In the genomic region with DNA sequence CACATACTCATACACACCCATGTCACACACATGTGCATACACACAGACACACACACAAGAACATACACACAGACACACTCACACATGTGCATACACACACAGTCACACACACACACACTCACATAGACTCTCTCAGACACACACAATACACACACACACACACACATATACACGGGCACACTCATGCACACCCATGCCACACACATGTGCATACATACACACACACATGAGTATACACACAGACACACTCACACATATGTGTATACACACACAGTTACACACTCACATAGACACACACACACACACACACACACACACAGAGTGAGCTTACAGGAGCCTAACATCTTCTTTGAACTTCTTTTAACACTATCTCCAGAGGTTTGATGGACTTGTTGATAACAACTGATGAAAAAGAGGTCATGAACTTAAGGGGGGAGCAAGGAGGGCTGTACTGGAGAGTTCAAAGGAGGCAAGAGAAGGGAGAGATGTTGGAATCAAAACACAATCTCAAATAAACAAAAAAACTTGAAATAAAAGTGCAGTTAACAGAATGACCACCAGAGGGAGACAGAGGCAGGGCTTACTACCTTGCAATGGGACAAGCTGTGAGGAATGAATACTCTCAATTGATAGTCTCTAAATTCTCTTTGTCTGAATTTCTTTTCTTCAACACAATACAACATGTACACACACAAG, we compare ENCODE assay signal across 9 mouse cellular contexts. TPM values are rescaled to one million over a fixed set of nuclear protein-coding genes. Genes with fewer than 3 reads are reported as not detected.
DNase-seq lines count a peak whose midpoint lies in the region; ATAC-seq and TF ChIP-seq lines count a peak whose summit lies in the region.
"Had no signal": no experiment of that assay in that cellular context is flagged by ENCODE, and none has a peak within 500 bp of the region (broad histone marks: within the 10 kb centered on the region; RNA-seq: fewer than 3 reads in every experiment).

No protein-coding gene starts in this region.

- H3K4me1 ChIP-seq in hindbrain, embryonic 11.5 days (replicated peaks; ENCODE audit: control insufficient read depth, insufficient read depth, low read length), result no peaks in the 10 kb centered on the region
- H3K4me1 ChIP-seq in hindbrain, embryonic 10.5 days (replicated peaks), result no peaks in the 10 kb centered on the region
- no peaks in the 10 kb centered on the region for H3K4me1 ChIP-seq in hindbrain, embryonic 14.5 days (replicated peaks; ENCODE audit: control insufficient read depth, insufficient read depth, low read length)
- H3K4me1 ChIP-seq: lung, embryonic 15.5 days had no signal

- H3K36me3 ChIP-seq in hindbrain, embryonic 11.5 days (ENCODE audit: control insufficient read depth, insufficient read depth, low read length), result no peaks in the 10 kb centered on the region
- no peaks in the 10 kb centered on the region for H3K36me3 ChIP-seq in hindbrain, embryonic 10.5 days
- no peaks in the 10 kb centered on the region for H3K36me3 ChIP-seq in hindbrain, embryonic 14.5 days (replicated peaks; ENCODE audit: control insufficient read depth, insufficient read depth)
- H3K36me3 ChIP-seq: lung, embryonic 15.5 days had no signal

- no peak for TF ChIP-seq POLR2A in brain, embryonic 14.5 days (IDR thresholded peaks at IDR 0.05; ENCODE audit: borderline replicate concordance, extremely low read depth, insufficient read depth, insufficient read length, poor library complexity, severe bottlenecking)

- no peaks in the 10 kb centered on the region for H3K27me3 ChIP-seq in hindbrain, embryonic 11.5 days (ENCODE audit: control insufficient read depth, insufficient read depth, low read length)
- H3K27me3 ChIP-seq in hindbrain, embryonic 10.5 days (ENCODE audit: insufficient read depth, poor library complexity, severe bottlenecking), result no peaks in the 10 kb centered on the region
- no peaks in the 10 kb centered on the region for H3K27me3 ChIP-seq in hindbrain, embryonic 14.5 days (ENCODE audit: control insufficient read depth, insufficient read depth, low read length)
- H3K27me3 ChIP-seq: lung, embryonic 15.5 days had no signal

- H3K27ac ChIP-seq in hindbrain, embryonic 11.5 days (ENCODE audit: low read depth, low read length), result no peak overlapping the region
- H3K27ac ChIP-seq in hindbrain, embryonic 10.5 days, result no peak overlapping the region
- H3K27ac ChIP-seq in hindbrain, embryonic 14.5 days, result no peak overlapping the region
- H3K27ac ChIP-seq: lung, embryonic 15.5 days had no signal

- peak; percentile 61 for ATAC-seq in hindbrain, embryonic 11.5 days (ENCODE audit: low FRiP score)
- peak; percentile 67 for ATAC-seq in CD4-positive, CD25-positive, alpha-beta regulatory T cell, adult 4 months
- ATAC-seq in hindbrain, embryonic 14.5 days (ENCODE audit: low FRiP score), result peak; percentile 68; the same call in 1 of the 2 replicates
- ATAC-seq in megakaryocyte-erythroid progenitor cell, adult 5-6 weeks (replicated peaks; ENCODE audit: low FRiP score, low TSS enrichment, poor library complexity, severe bottlenecking), result peak; percentile 53

- no peak overlapping the region for H3K9ac ChIP-seq in hindbrain, embryonic 11.5 days (ENCODE audit: low read depth, low read length)
- no peak overlapping the region for H3K9ac ChIP-seq in hindbrain, embryonic 14.5 days
- H3K9ac ChIP-seq: lung, embryonic 15.5 days had no signal

- no peak overlapping the region for H3K4me3 ChIP-seq in hindbrain, embryonic 11.5 days (ENCODE audit: low read depth, low read length)
- H3K4me3 ChIP-seq in hindbrain, embryonic 10.5 days, result no peak overlapping the region
- H3K4me3 ChIP-seq in hindbrain, embryonic 14.5 days (replicated peaks; ENCODE audit: low read length), result no peak overlapping the region
- H3K4me3 ChIP-seq: lung, embryonic 15.5 days had no signal

- H3K4me2 ChIP-seq in hindbrain, embryonic 11.5 days (replicated peaks; ENCODE audit: low read depth, low read length), result no peak overlapping the region
- H3K4me2 ChIP-seq in hindbrain, embryonic 14.5 days (replicated peaks), result no peak overlapping the region
- H3K4me2 ChIP-seq: lung, embryonic 15.5 days had no signal

- peak; percentile 77 for DNase-seq in hindbrain, embryonic 11.5 days (ENCODE audit: low spot score)
- no peak for DNase-seq in hindbrain, embryonic 10.5 days (ENCODE audit: low spot score)
- DNase-seq in brain, embryonic 14.5 days (ENCODE audit: low read depth), result peak; percentile 77
- peak; percentile 87 for DNase-seq in hindbrain, embryonic 14.5 days (ENCODE audit: low spot score)
- DNase-seq in adrenal gland, postnatal 36 days, result no peak
- no peak for DNase-seq in urinary bladder, adult 18-20 months (ENCODE audit: low spot score in 2 of 2)

- no peaks in the 10 kb centered on the region for H3K9me3 ChIP-seq in hindbrain, embryonic 11.5 days (ENCODE audit: control insufficient read depth, low read length)
- H3K9me3 ChIP-seq in hindbrain, embryonic 10.5 days, result 0 out of 2 replicates have a peak, but pooled peaks cover 2% of the 10 kb centered on the region
- no peaks in the 10 kb centered on the region for H3K9me3 ChIP-seq in hindbrain, embryonic 14.5 days (ENCODE audit: control insufficient read depth, low read length)
- H3K9me3 ChIP-seq: lung, embryonic 15.5 days had no signal

- peak; percentile 75 for TF ChIP-seq CTCF in brain, embryonic 14.5 days (IDR thresholded peaks at IDR 0.05; ENCODE audit: borderline replicate concordance, extremely low read depth, insufficient read depth, insufficient read length)

- WGBS in hindbrain, embryonic 11.5 days, result 100% methylated on average over 1 of the region's 1 CpGs
- 89% methylated on average over 1 of the region's 1 CpGs for WGBS in hindbrain, embryonic 10.5 days
- 100% methylated on average over 1 of the region's 1 CpGs for WGBS in hindbrain, embryonic 14.5 days

RNA-seq across cellular contexts. Expression of gene Slc44a5, which starts 14.1 kb away (rescaled TPM):
- polyA plus RNA-seq in hindbrain, embryonic 11.5 days (2014; fragmentation: Nextera tagmentation; extraction: Ambion mirVana), result 6.2 and 8.1 TPM in 2 replicates
- 4.5 and 7.6 TPM in 2 replicates for polyA plus RNA-seq in hindbrain, embryonic 10.5 days (2016; fragmentation: Nextera tagmentation; extraction: Ambion mirVana)
- under 1 TPM in 1 of 2 experiments, not detected in 1; 0.24 TPM for polyA plus RNA-seq in CD4-positive, CD25-positive, alpha-beta regulatory T cell, adult 4 months (2017; shearing (Covaris generic))
- 16.0 and 19.6 TPM in 2 replicates for polyA plus RNA-seq in brain, embryonic 14.5 days (2012; rRNA removed)
- 11.3 and 14.0 TPM in 2 replicates for polyA plus RNA-seq in hindbrain, embryonic 14.5 days (2014; fragmentation: Nextera tagmentation; extraction: Ambion mirVana)
- not detected in 2 replicates for total RNA-seq in megakaryocyte-erythroid progenitor cell, adult 5-6 weeks (2014; fragmentation: Nextera tagmentation)
- 0.28 TPM in 1 of 2 replicates, not detected in the other for total RNA-seq in megakaryocyte-erythroid progenitor cell, adult 5-6 weeks (2017)
- total RNA-seq in adrenal gland, postnatal 36 days (2021), result under 1 TPM; 0.07 TPM

RNA-seq across cellular contexts. Expression of gene Acadm, which starts 14.8 kb away (rescaled TPM):
- 55.0 and 63.6 TPM in 2 replicates for polyA plus RNA-seq in hindbrain, embryonic 11.5 days (2014; fragmentation: Nextera tagmentation; extraction: Ambion mirVana)
- 43.1 and 51.4 TPM in 2 replicates for polyA plus RNA-seq in hindbrain, embryonic 10.5 days (2016; fragmentation: Nextera tagmentation; extraction: Ambion mirVana)
- polyA plus RNA-seq in CD4-positive, CD25-positive, alpha-beta regulatory T cell, adult 4 months (2017; shearing (Covaris generic)), result 10 to 100 TPM; 38.4 to 40.9 TPM
- polyA plus RNA-seq in brain, embryonic 14.5 days (2012; rRNA removed), result 45.4 and 59.9 TPM in 2 replicates
- 62.6 and 69.6 TPM in 2 replicates for polyA plus RNA-seq in hindbrain, embryonic 14.5 days (2014; fragmentation: Nextera tagmentation; extraction: Ambion mirVana)
- 69.9 and 82.5 TPM in 2 replicates for total RNA-seq in megakaryocyte-erythroid progenitor cell, adult 5-6 weeks (2014; fragmentation: Nextera tagmentation)
- 201 and 332 TPM in 2 replicates for total RNA-seq in megakaryocyte-erythroid progenitor cell, adult 5-6 weeks (2017)
- 100 to 1,000 TPM; 752 to 759 TPM for total RNA-seq in adrenal gland, postnatal 36 days (2021)

RNA-seq across cellular contexts. Expression of gene Rabggtb, which starts 46.4 kb away (rescaled TPM):
- polyA plus RNA-seq in hindbrain, embryonic 11.5 days (2014; fragmentation: Nextera tagmentation; extraction: Ambion mirVana), result 41.8 and 43.6 TPM in 2 replicates
- 31.3 and 44.6 TPM in 2 replicates for polyA plus RNA-seq in hindbrain, embryonic 10.5 days (2016; fragmentation: Nextera tagmentation; extraction: Ambion mirVana)
- 10 to 100 TPM; 40.3 to 48.1 TPM for polyA plus RNA-seq in CD4-positive, CD25-positive, alpha-beta regulatory T cell, adult 4 months (2017; shearing (Covaris generic))
- polyA plus RNA-seq in brain, embryonic 14.5 days (2012; rRNA removed), result 65.9 and 84.1 TPM in 2 replicates
- polyA plus RNA-seq in hindbrain, embryonic 14.5 days (2014; fragmentation: Nextera tagmentation; extraction: Ambion mirVana), result 54.8 and 58.4 TPM in 2 replicates
- 211 and 271 TPM in 2 replicates for total RNA-seq in megakaryocyte-erythroid progenitor cell, adult 5-6 weeks (2014; fragmentation: Nextera tagmentation)
- 274 and 354 TPM in 2 replicates for total RNA-seq in megakaryocyte-erythroid progenitor cell, adult 5-6 weeks (2017)
- total RNA-seq in adrenal gland, postnatal 36 days (2021), result 100 to 1,000 TPM in 1 of 2 experiments, 10 to 100 TPM in 1; 94.1 to 114 TPM

RNA-seq across cellular contexts. Expression of gene Msh4, which starts 53.2 kb away (rescaled TPM):
- polyA plus RNA-seq in hindbrain, embryonic 11.5 days (2014; fragmentation: Nextera tagmentation; extraction: Ambion mirVana), result 0.05 and 0.08 TPM in 2 replicates
- 0.09 and 0.10 TPM in 2 replicates for polyA plus RNA-seq in hindbrain, embryonic 10.5 days (2016; fragmentation: Nextera tagmentation; extraction: Ambion mirVana)
- polyA plus RNA-seq in CD4-positive, CD25-positive, alpha-beta regulatory T cell, adult 4 months (2017; shearing (Covaris generic)), result not detected
- polyA plus RNA-seq in brain, embryonic 14.5 days (2012; rRNA removed), result 0.11 and 0.22 TPM in 2 replicates
- 0.32 TPM in 1 of 2 replicates, not detected in the other for polyA plus RNA-seq in hindbrain, embryonic 14.5 days (2014; fragmentation: Nextera tagmentation; extraction: Ambion mirVana)
- 0.17 and 0.49 TPM in 2 replicates for total RNA-seq in megakaryocyte-erythroid progenitor cell, adult 5-6 weeks (2014; fragmentation: Nextera tagmentation)
- total RNA-seq in megakaryocyte-erythroid progenitor cell, adult 5-6 weeks (2017), result not detected in 2 replicates
- under 1 TPM; 0.07 to 0.13 TPM for total RNA-seq in adrenal gland, postnatal 36 days (2021)

Comparison
In these comparisons a context has a peak if more than half of its experiments do, and no peak if none do; other contexts are left out.
1. DNase-seq: peak in hindbrain, embryonic 11.5 days (single experiment), brain, embryonic 14.5 days (single experiment) and hindbrain, embryonic 14.5 days (single experiment); none in hindbrain, embryonic 10.5 days (single experiment), adrenal gland, postnatal 36 days (0 of 2) and urinary bladder, adult 18-20 months (0 of 2).
2. Peak in every context shown above with its lines, with median percentiles within 50 percentile points of each other: ATAC-seq.